Mouse (Mus musculus) retina, adult 2 months (tissue): ENCODE results near the gene Dnaic1.
A peak's percentile ranks its signal among the peaks of the same experiment; 100 is the strongest.

ENCODE experiments used
- DNase-seq: peaks from one replicate; pipeline ENCODE4 v3.0.0-alpha.2; 2012; ENCODE audit warnings: low read depth, low spot score

The Dnaic1 gene

GRCm38 (mm10) chr4:41635906-41636305 lies 66.3 kb downstream of the Dnaic1 start:
- no peak for DNase-seq

DNA sequence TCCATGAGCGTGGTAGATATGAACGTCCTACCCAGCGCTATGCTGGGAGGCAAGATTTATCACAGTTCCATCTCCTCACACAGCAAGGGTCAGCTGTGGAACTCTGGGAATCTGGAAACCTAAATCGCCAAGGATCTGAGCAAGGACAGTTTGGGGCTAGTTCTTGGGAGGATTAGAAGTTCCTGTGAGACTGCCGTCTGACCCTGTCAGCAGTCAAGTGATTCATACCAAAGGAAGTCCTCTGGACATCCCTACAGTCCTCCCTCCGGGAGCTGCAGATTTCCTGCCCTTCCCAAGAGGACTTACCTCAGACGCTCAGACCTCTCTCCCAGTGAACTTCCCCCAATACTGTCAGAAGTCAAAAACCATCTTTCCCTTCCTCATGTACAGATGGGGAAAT lies 66.8 kb downstream of the Dnaic1 start:
- DNase-seq = no peak

DNA sequence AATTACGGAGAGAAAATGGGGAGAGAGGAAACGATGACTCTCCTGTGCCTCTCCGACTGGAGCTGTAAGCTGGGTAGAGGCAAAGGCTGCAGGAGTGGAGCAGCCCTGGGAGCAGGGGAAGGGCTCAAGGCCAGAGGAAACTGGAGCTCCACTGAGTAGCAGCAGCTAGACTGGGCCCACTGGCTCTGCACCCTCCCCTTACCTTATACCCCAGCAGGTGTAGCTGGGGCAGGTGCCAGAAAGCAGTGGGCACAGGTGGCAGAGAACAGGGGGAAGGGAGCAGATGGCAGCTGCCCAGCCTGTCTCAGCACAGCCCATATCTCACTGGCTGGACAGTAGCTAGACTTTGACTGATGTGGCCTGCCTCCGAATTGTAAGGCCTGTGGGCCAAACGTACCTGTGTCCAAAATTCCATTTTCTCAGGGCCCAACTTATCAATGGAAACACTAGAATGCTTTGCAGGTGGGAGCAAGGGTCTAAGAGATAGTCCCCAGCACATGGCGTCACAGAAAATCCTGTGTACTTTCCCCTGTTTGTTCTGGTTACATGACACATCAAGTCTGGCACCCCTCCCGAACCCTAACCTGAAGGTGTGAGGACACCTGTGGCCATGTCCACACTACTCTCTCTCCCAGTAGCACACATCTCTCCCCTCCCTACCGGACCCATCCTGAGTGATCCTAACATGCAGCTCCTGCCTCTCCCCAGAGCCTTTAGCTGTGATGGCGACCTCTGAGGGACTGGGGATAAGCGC lies 67.5 kb downstream of the Dnaic1 start:
- no peak for DNase-seq

DNA sequence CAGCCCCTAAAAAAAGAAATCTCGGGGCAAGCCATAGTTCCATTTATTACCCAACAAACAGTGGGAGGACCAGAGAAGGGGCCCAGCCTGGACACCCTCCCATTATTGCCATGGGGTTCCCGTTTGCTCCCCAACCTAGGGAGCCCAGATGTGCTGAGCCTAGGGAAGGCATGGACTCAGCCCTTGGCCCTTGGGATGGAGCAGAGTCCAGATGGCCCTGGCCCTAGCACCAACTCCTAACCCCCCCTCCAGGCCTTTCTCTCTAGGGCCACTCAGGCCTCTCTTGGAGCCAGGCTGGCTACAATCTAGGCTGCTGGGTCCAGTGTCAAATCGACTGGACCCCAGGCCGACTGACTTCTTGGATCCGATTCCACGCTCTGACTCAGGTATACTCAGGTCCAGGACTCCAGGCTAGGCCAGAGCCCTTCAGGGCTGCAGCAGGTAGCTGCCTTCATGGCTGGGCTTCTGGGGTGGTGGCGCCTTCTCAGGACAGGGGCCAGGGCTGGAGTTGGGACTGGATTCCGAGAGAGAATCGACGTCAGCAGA lies 68.7 kb downstream of the Dnaic1 start:
- no peak for DNase-seq

- no peak for DNase-seq
Observed at GRCm38 (mm10) chr4:41638828-41639213, 69.2 kb downstream of the Dnaic1 start.

DNA sequence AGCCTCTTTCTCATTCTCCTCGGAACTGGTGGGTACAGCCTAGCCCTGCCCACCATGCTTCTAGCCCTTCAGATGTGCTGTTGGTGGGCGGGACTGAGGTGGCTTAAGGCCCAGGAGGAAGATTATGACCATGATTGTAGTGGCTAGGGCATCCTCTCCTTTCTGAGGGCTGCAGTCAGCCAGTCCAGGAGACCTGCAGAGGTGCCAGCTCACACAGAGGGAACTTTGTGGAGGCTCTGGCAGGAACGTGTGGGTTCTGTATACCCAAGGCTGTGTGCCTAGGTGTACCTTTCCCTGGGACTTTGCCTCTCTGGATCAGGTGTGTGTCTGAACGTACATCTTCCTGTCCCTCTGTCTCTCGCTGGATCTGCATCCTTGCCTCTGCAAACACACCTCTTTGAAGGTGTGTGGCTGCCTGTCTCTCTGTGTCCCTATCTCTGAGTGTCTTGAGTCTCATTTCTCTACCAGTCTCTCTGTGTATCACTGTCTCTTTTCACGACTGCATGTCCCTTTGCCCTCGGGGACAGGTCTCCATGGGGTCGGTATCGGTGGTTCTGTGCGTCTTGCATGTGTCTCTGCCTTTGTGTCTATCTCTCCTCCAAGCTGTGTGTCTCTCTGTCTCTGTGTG lies 69.8 kb downstream of the Dnaic1 start:
- no peak for DNase-seq

DNA sequence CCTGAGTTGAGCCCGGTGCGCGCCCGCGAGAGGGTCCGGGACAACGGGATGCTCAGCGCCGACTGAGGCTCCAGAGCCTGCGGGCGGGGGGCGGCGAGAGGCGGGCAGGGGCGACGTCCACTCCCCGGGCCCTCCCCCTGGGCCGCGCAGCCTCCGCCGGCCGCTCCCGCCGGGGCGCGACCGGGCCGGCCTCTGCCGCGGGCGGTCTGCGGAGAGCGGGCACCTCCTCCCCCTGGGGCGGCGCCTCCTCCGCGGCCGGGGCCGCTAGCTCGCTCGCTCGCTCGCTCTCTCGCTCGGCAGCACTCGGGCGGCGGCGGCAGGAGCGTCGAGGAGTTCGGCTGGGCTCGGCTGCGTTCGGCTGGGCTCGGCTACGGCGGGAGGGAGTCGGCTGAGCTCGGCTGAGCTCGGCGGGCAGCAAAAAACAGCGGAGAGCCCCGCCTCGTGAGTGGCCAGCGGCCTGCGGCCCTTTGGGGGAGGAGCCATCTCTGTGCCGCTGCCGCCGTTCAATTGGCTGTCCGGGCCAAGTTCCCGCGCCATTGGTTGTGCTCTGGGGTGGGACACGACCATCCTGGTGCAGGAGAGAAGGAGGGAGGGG lies 70.4 kb downstream of the Dnaic1 start, which contains the start of gene Enho:
Gene Enho (minus strand): TSS at position 412 of the 595 bp plus-strand sequence.
- DNase-seq = peak; percentile 64

- no peak for DNase-seq
Observed at GRCm38 (mm10) chr4:41641199-41641822, 71.7 kb downstream of the Dnaic1 start.

GRCm38 (mm10) chr4:41645488-41645887 lies 75.9 kb downstream of the Dnaic1 start:
- DNase-seq = no peak

GRCm38 (mm10) chr4:41648157-41648556 lies 78.6 kb downstream of the Dnaic1 start:
- DNase-seq = no peak

- no peak for DNase-seq
Observed at GRCm38 (mm10) chr4:41648627-41649026, 79.1 kb downstream of the Dnaic1 start.

- peak; percentile 40 for DNase-seq
Observed at GRCm38 (mm10) chr4:41653296-41653695, 83.7 kb downstream of the Dnaic1 start.

GRCm38 (mm10) chr4:41653730-41654129 lies 84.2 kb downstream of the Dnaic1 start:
- DNase-seq = no peak

GRCm38 (mm10) chr4:41654217-41654616 lies 84.6 kb downstream of the Dnaic1 start:
- DNase-seq = no peak

- no peak for DNase-seq
Observed at GRCm38 (mm10) chr4:41655525-41655924, 86.0 kb downstream of the Dnaic1 start.

DNA sequence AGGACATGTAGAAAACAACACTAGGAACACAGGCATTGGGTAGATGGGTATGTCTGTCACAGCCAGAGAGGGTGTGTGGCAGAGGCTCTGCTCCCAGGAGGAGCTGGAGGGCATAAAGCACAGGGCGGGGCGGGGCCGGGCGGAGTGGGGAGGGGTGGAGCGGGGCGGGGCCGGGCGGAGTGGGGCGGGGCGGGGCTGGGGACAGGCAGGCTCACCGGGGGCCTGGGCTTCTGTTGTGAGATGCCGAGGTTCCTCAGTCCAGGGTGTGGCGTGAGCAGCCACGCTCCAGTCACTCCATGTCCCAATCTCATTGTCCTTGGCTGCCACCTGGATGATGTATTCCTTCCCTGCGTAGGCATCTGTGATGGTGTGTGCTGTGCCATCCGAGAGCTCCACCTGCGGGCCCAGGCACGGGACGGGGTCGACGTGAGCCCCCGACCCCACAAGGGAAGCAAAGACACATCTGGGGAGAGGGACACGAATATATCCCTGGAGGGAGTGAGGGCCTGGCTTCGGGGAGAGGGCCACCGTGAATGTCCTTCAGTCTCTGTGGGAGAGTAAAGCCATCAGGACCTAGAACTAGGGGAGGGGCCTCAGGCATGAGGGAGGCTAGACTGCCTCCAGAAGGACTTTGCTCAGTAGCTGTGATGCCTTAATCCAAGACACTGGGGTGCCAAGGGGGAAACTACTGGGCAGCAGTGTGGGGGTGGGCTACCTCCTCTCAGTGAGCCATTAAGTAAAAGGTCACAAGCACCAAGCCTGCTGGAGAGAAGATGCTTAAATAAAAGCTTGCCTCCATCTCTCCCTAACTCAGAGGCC lies 89.2 kb downstream of the Dnaic1 start:
- DNase-seq = no peak

DNA sequence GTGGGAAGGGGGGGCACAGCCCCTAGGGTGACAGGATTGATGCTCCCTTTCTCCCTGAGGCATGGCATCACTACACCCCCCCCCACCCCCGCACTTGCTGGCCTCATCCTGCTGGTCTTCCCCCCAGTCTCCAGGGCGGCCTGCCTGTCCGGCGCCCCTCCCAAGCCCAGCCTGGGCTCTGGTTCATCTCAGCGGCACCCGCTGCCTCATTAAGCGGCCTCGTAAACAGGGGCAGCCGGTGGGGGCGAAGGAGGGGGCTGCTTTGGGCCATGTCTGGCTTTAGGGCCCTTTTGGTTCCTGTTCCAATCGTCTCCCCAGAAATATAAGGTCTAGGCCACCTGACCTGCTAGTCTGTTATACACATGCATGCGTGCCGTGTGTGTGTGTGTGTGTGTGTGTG lies 90.0 kb downstream of the Dnaic1 start:
- no peak for DNase-seq

GRCm38 (mm10) chr4:41660851-41661430 lies 91.4 kb downstream of the Dnaic1 start:
- no peak for DNase-seq

GRCm38 (mm10) chr4:41662723-41663122 lies 93.1 kb downstream of the Dnaic1 start:
- no peak for DNase-seq

- DNase-seq = no peak
Observed at GRCm38 (mm10) chr4:41663614-41664013, 94.0 kb downstream of the Dnaic1 start.

- DNase-seq = no peak
Observed at GRCm38 (mm10) chr4:41664533-41664932, 95.0 kb downstream of the Dnaic1 start.
